Mouse (Mus musculus) hindbrain, embryonic 11.5 days (tissue): Measurements from ENCODE around the gene Rasal2. TPM values are rescaled to one million over a fixed set of nuclear protein-coding genes. Genes with fewer than 3 reads are reported as not detected.

Experiments used
- ATAC-seq: fragments of 200-750 bp; cut with Nextera tagmentation; 2 replicates; pipeline ENCODE4 v1.8.0; 2017; ENCODE audit warnings: mild to moderate bottlenecking, moderate TSS enrichment, moderate library complexity; ENCODE audit not compliant: low FRiP score
- DNase-seq: peaks from one replicate; pipeline ENCODE4 v3.0.0-alpha.2; 2015; ENCODE audit warnings: low spot score
- H3K27ac ChIP-seq: fragments of 300-500 bp; sonication (generic); 2 replicates; pipeline ENCODE4 v1.5.1; 2014; ENCODE audit warnings: mild to moderate bottlenecking, low read depth, low read length
- H3K27me3 ChIP-seq: fragments of 300-500 bp; sonication (generic); 2 replicates; pipeline ENCODE4 v1.6.1; 2014; ENCODE audit warnings: mild to moderate bottlenecking, low read length, moderate library complexity, mixed read lengths; ENCODE audit not compliant: control insufficient read depth, insufficient read depth
- H3K36me3 ChIP-seq: fragments of 300-500 bp; sonication (generic); 2 replicates; pipeline ENCODE4 v1.6.1; 2014; ENCODE audit warnings: mild to moderate bottlenecking, low read length, moderate library complexity, mixed read lengths; ENCODE audit not compliant: control insufficient read depth, insufficient read depth
- H3K4me1 ChIP-seq: fragments of 300-500 bp; sonication (generic); replicated peaks from 2 replicates; pipeline ENCODE4 v1.6.1; 2014; ENCODE audit warnings: low read length, mixed read lengths; ENCODE audit not compliant: control insufficient read depth, insufficient read depth
- H3K4me2 ChIP-seq: fragments of 300-500 bp; sonication (generic); replicated peaks from 2 replicates; pipeline ENCODE4 v1.6.1; 2014; ENCODE audit warnings: mild to moderate bottlenecking, low read depth, low read length
- H3K4me3 ChIP-seq: fragments of 300-500 bp; sonication (generic); 2 replicates; pipeline ENCODE4 v1.5.1; 2014; ENCODE audit warnings: low read depth, low read length
- H3K9ac ChIP-seq: fragments of 300-500 bp; sonication (generic); 2 replicates; pipeline ENCODE4 v1.6.1; 2014; ENCODE audit warnings: low read depth, low read length
- H3K9me3 ChIP-seq: fragments of 300-500 bp; sonication (generic); 2 replicates; pipeline ENCODE4 v1.6.1; 2016; ENCODE audit warnings: low read length; ENCODE audit not compliant: control insufficient read depth
- WGBS: fragments of 180-500 bp; shearing (Covaris S2); extraction: QIAGEN DNeasy Blood & Tissue Kit; methylation state at CpG from one replicate; pipeline ENCODE4 v1.1.7; 2014; 5-methylcytosine and 5-hydroxymethylcytosine counted together
- polyA plus RNA-seq: library from polyadenylated mRNA; unstranded; fragments of >200 nt; fragmentation: Nextera tagmentation; extraction: Ambion mirVana; gene quantifications from 2 replicates; pipeline ENCODE4 v1.2.1, GENCODE M21; 2014

The Rasal2 gene
- polyA plus RNA-seq, 1 experiment from 2014 or later, result 28.5 TPM

- Histone ChIP-seq H3K27ac (no peak overlapping the region), H3K4me2 (no peak overlapping the region), H3K27me3 (no peaks in the 10 kb centered on the region), H3K9me3 (no peaks in the 10 kb centered on the region), H3K9ac (no peak overlapping the region), H3K4me3 (no peak overlapping the region), H3K36me3 (no peaks in the 10 kb centered on the region), H3K4me1 (no peaks in the 10 kb centered on the region)
- DNase-seq, result no peak
- WGBS, result 78% methylated on average over 3 of the region's 3 CpGs
- no peak for ATAC-seq
These were observed 229.4 kb downstream of the Rasal2 start for GRCm38 (mm10) chr1:157183043-157183442.

- Histone ChIP-seq H3K4me3 (no peak overlapping the region), H3K4me2 (no peak overlapping the region), H3K9ac (no peak overlapping the region), H3K4me1 (no peaks in the 10 kb centered on the region), H3K27me3 (no peaks in the 10 kb centered on the region), H3K36me3 (no peaks in the 10 kb centered on the region), H3K27ac (no peak overlapping the region), H3K9me3 (no peaks in the 10 kb centered on the region)
- WGBS, result 59% methylated on average over 5 of the region's 5 CpGs
- no peak for DNase-seq
- ATAC-seq, result no peak
These were observed 230.0 kb downstream of the Rasal2 start for GRCm38 (mm10) chr1:157182431-157182830.

GRCm38 (mm10) chr1:157181081-157181480 is 231.3 kb downstream of the Rasal2 start:
- H3K27ac ChIP-seq, result no peak overlapping the region
- no peak overlapping the region for H3K9ac ChIP-seq
- no peak for DNase-seq
- no peak overlapping the region for H3K4me3 ChIP-seq
- H3K9me3 ChIP-seq, result no peaks in the 10 kb centered on the region
- no peaks in the 10 kb centered on the region for H3K4me1 ChIP-seq
- no peaks in the 10 kb centered on the region for H3K27me3 ChIP-seq
- no peak for ATAC-seq
- H3K4me2 ChIP-seq, result no peak overlapping the region
- H3K36me3 ChIP-seq, result no peaks in the 10 kb centered on the region

GRCm38 (mm10) chr1:157178988-157179764 is 233.2 kb downstream of the Rasal2 start:
- no peak overlapping the region for H3K4me2 ChIP-seq
- WGBS, result 33% methylated on average over 9 of the region's 9 CpGs
- H3K9ac ChIP-seq, result no peak overlapping the region
- no peak overlapping the region for H3K27ac ChIP-seq
- ATAC-seq (no peak), DNase-seq (peak; percentile 19)
- H3K27me3 ChIP-seq, result no peaks in the 10 kb centered on the region
- no peaks in the 10 kb centered on the region for H3K36me3 ChIP-seq
- H3K9me3 ChIP-seq, result no peaks in the 10 kb centered on the region
- H3K4me1 ChIP-seq, result no peaks in the 10 kb centered on the region
- no peak overlapping the region for H3K4me3 ChIP-seq

- Histone ChIP-seq H3K4me2 (no peak overlapping the region), H3K9me3 (no peaks in the 10 kb centered on the region), H3K36me3 (no peaks in the 10 kb centered on the region; the same call in 1 of the 2 replicates), H3K27ac (no peak overlapping the region), H3K4me3 (no peak overlapping the region), H3K9ac (no peak overlapping the region), H3K27me3 (no peaks in the 10 kb centered on the region), H3K4me1 (no peaks in the 10 kb centered on the region)
- ATAC-seq, result no peak
- no peak for DNase-seq
- 96% methylated on average over 8 of the region's 8 CpGs for WGBS
These were observed 243.1 kb downstream of the Rasal2 start for GRCm38 (mm10) chr1:157169292-157169691.

GRCm38 (mm10) chr1:157168891-157169290 is 243.5 kb downstream of the Rasal2 start:
- Histone ChIP-seq H3K4me2 (no peak overlapping the region), H3K4me1 (no peaks in the 10 kb centered on the region), H3K4me3 (no peak overlapping the region), H3K36me3 (no peaks in the 10 kb centered on the region; the same call in 1 of the 2 replicates), H3K9me3 (no peaks in the 10 kb centered on the region), H3K27me3 (no peaks in the 10 kb centered on the region), H3K9ac (no peak overlapping the region), H3K27ac (no peak overlapping the region)
- WGBS, result 94% methylated on average over 7 of the region's 7 CpGs
- no peak for DNase-seq
- no peak for ATAC-seq

GRCm38 (mm10) chr1:157153781-157154180 is 258.6 kb downstream of the Rasal2 start:
- no peaks in the 10 kb centered on the region for H3K36me3 ChIP-seq
- H3K9me3 ChIP-seq, result no peaks in the 10 kb centered on the region
- no peak overlapping the region for H3K27ac ChIP-seq
- no peaks in the 10 kb centered on the region for H3K27me3 ChIP-seq
- ATAC-seq, result no peak
- H3K4me1 ChIP-seq, result no peaks in the 10 kb centered on the region
- no peak overlapping the region for H3K4me3 ChIP-seq
- peak; percentile 10 for DNase-seq
- H3K4me2 ChIP-seq, result no peak overlapping the region
- H3K9ac ChIP-seq, result no peak overlapping the region

- Histone ChIP-seq H3K27me3 (no peaks in the 10 kb centered on the region), H3K36me3 (no peaks in the 10 kb centered on the region), H3K27ac (no peak overlapping the region), H3K4me2 (no peak overlapping the region), H3K9me3 (no peaks in the 10 kb centered on the region), H3K4me3 (no peak overlapping the region), H3K4me1 (no peaks in the 10 kb centered on the region), H3K9ac (no peak overlapping the region)
- ATAC-seq (no peak), DNase-seq (no peak)
- 91% methylated on average over 1 of the region's 1 CpGs for WGBS
These were observed 262.3 kb downstream of the Rasal2 start for GRCm38 (mm10) chr1:157150107-157150506.

- no peaks in the 10 kb centered on the region for H3K27me3 ChIP-seq
- no peak overlapping the region for H3K9ac ChIP-seq
- no peak overlapping the region for H3K27ac ChIP-seq
- no peak overlapping the region for H3K4me2 ChIP-seq
- DNase-seq, result no peak
- no peaks in the 10 kb centered on the region for H3K36me3 ChIP-seq
- no peaks in the 10 kb centered on the region for H3K9me3 ChIP-seq
- 95% methylated on average over 3 of the region's 3 CpGs for WGBS
- ATAC-seq, result no peak
- no peak overlapping the region for H3K4me3 ChIP-seq
- no peaks in the 10 kb centered on the region for H3K4me1 ChIP-seq
These were observed 267.8 kb downstream of the Rasal2 start for GRCm38 (mm10) chr1:157144621-157145020.
